Mouse (Mus musculus) left cerebral cortex, postnatal 14 days (tissue): ENCODE results near the gene Cttnbp2. TPM values are rescaled to one million over a fixed set of nuclear protein-coding genes. Genes with fewer than 3 reads are reported as not detected.

ENCODE experiments used
- DNase-seq, 2 experiments: peaks; one replicate each; pipeline ENCODE4 v3.0.0; 2021 to 2022; ENCODE audit warnings: low spot score in 2 of 2, mixed read lengths in 1 of 2
- intact Hi-C: fragments of 180-260 bp; cut with DNase I; formaldehyde crosslinking; loops from one replicate; pipeline ENCODE4 v1.15.1; 2025
- microRNA-seq, 2 experiments: library from miRNA; unstranded; fragments of <30 nt; microRNA quantifications; one replicate each; pipeline ENCODE4 v1.2.0; 2022
- total RNA-seq, 2 experiments: library from RNA; stranded (reverse); gene quantifications; 2 replicates each; pipeline ENCODE4 v1.2.3; 2021

The Cttnbp2 gene
- total RNA-seq, 2 experiments from 2014 or later = 133 to 135 TPM

DNA sequence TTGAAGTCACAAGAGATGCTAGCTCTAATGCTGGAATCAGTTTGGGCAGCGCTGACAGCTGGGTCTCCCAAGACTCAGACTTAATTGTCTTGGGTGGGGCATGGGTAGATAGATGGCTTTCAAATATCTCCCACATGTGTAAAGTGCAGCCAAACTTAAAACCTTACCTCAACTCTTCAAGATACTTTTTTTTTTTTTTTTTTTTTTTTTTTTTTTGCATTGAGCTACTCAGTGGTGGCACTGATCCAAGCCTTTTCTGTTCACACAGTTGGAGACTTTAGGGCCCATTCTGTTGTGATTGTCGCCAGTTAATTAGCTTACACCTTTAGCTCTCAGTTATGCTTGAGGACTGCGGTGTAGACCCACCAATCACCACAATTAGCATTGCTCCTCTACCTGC lies 145.6 kb downstream of the Cttnbp2 start:
- intact Hi-C loops = no loop called here
- DNase-seq = no peak

DNA sequence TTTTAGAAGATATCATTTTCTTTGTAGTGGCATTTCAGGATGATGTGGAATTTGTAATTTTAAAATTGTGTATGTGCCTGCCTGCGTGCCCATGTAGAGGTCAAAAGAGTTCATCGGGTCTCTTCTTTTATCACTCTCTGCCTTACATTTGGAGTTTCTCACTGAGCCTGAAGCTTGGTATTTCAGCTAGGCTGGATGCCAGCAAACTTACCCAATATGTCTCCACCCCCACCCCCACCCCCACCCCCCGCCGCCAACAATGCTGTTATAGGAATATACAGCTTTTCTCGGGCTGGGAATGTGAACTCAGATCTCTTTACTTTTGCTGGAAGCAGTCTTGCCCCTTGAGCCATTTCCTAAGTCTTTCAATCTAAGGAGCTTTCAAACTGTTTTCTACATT lies 152.4 kb downstream of the Cttnbp2 start:
- intact Hi-C loops = no loop called here
- no peak for DNase-seq

DNA sequence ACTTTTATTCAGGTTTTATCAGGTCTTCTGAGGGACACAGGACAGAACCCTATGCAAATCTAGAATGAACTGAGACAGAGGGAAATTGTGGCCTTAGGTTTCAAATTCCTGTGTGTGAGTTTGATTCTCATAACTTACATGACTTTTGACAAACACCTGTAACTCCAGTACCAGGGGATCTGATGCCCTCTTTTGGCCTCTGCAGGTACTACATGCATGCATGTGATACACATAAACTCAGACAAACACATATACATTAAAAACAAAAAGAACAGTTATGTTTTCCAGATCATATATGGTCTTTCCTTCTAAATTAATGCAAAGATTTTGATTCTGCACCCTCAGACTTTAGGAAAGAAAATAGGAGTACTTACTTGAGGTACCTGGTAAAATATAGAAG lies 153.7 kb downstream of the Cttnbp2 start:
- intact Hi-C loops = no loop called here
- no peak for DNase-seq

DNA sequence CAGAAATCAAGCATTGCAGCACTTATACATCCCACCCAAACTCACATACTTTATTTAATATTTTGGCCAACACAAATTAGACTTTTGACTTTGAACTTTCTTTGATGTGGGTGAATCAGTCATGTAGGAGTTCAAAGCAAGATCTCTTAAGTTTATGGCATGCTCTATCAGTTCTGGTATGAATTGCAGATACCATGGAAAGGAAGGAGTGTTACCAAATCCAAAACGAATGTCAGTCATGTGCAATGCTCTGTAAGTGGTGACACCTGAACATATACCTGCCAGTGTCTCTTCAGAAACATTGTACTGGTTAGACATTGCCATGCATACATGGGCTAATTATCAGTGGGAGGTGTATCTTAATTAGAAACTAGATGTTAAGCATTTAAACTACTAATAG lies 154.5 kb downstream of the Cttnbp2 start:
- intact Hi-C loops = no loop called here
- no peak for DNase-seq

DNA sequence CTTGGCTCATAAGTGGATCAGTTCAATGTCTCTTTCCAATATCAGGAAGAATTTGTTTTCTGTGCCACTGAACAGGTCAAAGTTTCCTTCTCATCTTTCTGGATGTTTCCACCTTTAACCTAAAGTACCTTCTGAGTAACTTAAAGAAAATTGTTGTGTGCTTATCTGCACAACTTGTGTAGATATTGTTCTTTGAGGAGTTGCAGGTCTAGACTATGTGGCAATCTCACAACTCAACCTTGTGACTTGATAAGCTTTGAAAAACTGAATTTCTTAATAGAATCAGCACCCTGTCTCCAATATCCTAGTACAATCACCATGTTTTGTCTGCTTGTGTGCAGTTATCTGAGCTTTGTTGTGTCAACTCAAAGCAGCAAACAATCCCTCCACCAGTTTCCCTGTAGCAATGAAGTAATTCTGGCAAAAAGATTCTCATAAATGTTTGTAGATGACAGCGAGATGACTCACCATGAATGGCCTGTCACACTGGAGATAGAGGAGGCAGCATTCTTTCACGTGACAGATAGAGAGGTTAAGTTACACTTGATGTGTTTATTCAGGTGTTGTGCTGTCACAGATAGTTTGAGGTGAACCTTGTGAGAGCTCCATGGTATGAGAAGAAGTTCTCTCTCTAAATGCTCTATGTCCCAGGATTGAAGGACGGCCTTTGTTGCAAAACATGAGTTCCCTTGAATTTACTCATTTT lies 165.3 kb downstream of the Cttnbp2 start:
- intact Hi-C loops = no loop called here
- no peak for DNase-seq

DNA sequence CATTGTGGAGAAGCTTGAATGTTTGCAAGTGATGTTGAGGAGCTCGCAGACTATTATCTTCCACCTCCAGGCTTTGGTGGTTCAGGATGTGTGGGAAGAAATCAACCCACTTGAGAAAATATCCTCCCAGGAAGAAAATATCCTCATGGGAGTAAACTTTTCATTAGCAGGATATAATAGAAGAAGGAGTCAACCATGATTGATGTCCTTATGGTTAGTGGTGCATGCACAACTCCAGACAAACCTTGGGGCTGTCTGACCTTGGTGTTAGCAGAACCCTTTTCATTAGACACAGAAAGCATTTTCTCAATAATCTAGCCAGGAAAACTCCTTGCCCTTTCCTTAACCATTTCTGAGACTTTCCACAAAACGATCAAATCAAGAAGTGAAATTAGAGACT lies 170.4 kb downstream of the Cttnbp2 start:
- no peak for DNase-seq
- intact Hi-C loops = no loop called here

DNA sequence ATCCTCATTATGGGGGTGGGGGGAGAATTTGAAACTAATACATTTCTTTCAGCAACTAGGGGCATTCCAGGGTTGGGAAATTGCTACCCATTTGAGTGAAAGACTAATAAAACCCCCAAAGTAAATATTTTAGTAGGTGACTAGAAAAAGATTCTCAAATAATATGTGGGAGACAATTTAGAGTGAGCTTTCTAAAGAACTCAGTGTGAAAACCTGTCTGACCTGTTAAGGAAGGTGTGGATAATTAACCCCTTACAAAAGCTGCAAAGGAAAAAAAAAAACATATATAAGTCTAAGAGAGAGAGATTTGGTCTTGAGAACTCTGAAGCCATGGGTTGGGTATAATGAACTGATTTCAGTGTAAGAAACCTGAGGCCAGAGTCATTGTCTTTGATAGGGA lies 176.3 kb downstream of the Cttnbp2 start:
- intact Hi-C loops = no loop called here
- DNase-seq = no peak

DNA sequence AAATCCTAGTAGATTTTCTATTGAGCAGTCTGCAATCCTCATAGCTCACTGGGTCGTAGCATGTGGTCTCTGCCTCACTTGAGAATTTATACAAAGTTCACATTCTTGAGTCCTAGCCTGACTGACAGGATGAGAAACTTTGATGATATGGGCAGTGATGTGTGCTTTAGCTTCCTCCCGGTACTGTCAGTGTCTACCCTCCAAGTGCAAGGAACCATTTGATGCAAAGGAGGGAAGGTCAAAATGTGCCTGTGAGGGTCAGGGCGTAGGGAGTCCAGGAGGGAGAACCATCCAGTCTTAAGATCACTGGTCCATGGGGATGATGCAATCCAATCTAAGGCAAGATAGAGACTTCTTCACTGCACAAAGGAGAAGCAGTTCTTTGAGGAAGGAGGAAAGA lies 179.2 kb downstream of the Cttnbp2 start:
- DNase-seq = no peak
- intact Hi-C loops = no loop called here

DNA sequence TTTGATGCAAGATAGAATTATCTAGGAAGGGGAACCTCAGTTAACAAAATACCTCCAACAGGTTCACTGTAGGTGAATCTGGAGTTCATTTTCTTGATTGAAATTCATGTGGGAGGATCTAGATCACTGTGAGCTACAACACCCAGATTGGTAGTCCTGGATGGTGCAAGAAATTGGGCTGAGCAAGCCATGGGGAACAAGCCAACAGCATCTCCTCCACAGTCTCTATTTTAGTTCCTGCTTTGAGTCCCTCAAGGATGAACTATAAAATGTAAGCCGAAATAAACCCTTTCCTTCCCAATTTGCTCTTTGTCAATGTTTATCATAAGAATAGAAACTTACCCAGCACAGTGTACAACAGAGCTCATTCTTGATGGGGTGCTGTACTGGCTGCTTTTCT lies 191.7 kb downstream of the Cttnbp2 start:
- DNase-seq = no peak
- intact Hi-C loops = no loop called here

Small RNAs within 50 kb of the gene (microRNA-seq; reads per million reads assigned to microRNA genes)
- gene Gm26233 = 0 reads per million in 2 experiments
